Mouse (Mus musculus): ENCODE measurements around the gene Reln. TPM values are rescaled to one million over a fixed set of nuclear protein-coding genes. Genes with fewer than 3 reads are reported as not detected.

Reln gene
- polyA plus RNA-seq, 1 experiment, result 1.1 TPM

GRCm38 (mm10) chr5:22208311-22209021, 136.0 kb downstream of the Reln start:
- Histone ChIP-seq H3K4me1 (ENCODE audit: control insufficient read depth, insufficient read depth, insufficient read length, low read length) (no peaks in the 10 kb centered on the region), H3K4me3 (ENCODE audit: insufficient read depth, low read depth, low read length) (no peak overlapping the region), H3K27ac (replicated peaks; ENCODE audit: low read depth, low read length) (no peak overlapping the region)

- no peaks in the 10 kb centered on the region for H3K4me1 ChIP-seq (ENCODE audit: control insufficient read depth, insufficient read depth, insufficient read length, low read length)
- H3K4me3 ChIP-seq (ENCODE audit: insufficient read depth, low read depth, low read length), result no peak overlapping the region
- H3K27ac ChIP-seq (replicated peaks; ENCODE audit: low read depth, low read length), result no peak overlapping the region
Observed at GRCm38 (mm10) chr5:22197926-22198325, 146.6 kb downstream of the Reln start.

GRCm38 (mm10) chr5:22196891-22197290, 147.6 kb downstream of the Reln start:
- Histone ChIP-seq H3K27ac (replicated peaks; ENCODE audit: low read depth, low read length) (no peak overlapping the region), H3K4me1 (ENCODE audit: control insufficient read depth, insufficient read depth, insufficient read length, low read length) (no peaks in the 10 kb centered on the region), H3K4me3 (ENCODE audit: insufficient read depth, low read depth, low read length) (no peak overlapping the region)

- Histone ChIP-seq H3K4me1 (ENCODE audit: control insufficient read depth, insufficient read depth, insufficient read length, low read length) (no peaks in the 10 kb centered on the region), H3K27ac (replicated peaks; ENCODE audit: low read depth, low read length) (no peak overlapping the region), H3K4me3 (ENCODE audit: insufficient read depth, low read depth, low read length) (no peak overlapping the region)
Observed at GRCm38 (mm10) chr5:22196476-22196875, 148.0 kb downstream of the Reln start.

- Histone ChIP-seq H3K27ac (replicated peaks; ENCODE audit: low read depth, low read length) (no peak overlapping the region), H3K4me3 (ENCODE audit: insufficient read depth, low read depth, low read length) (no peak overlapping the region), H3K4me1 (ENCODE audit: control insufficient read depth, insufficient read depth, insufficient read length, low read length) (no peaks in the 10 kb centered on the region)
Observed at GRCm38 (mm10) chr5:22195352-22195941, 149.1 kb downstream of the Reln start.

- no peak overlapping the region for H3K4me3 ChIP-seq (ENCODE audit: insufficient read depth, low read depth, low read length)
- no peaks in the 10 kb centered on the region for H3K4me1 ChIP-seq (ENCODE audit: control insufficient read depth, insufficient read depth, insufficient read length, low read length)
- H3K27ac ChIP-seq (replicated peaks; ENCODE audit: low read depth, low read length), result no peak overlapping the region
Observed at GRCm38 (mm10) chr5:22191784-22192183, 152.7 kb downstream of the Reln start.

- no peaks in the 10 kb centered on the region for H3K4me1 ChIP-seq (ENCODE audit: control insufficient read depth, insufficient read depth, insufficient read length, low read length)
- H3K27ac ChIP-seq (replicated peaks; ENCODE audit: low read depth, low read length), result no peak overlapping the region
- H3K4me3 ChIP-seq (ENCODE audit: insufficient read depth, low read depth, low read length), result no peak overlapping the region
Observed at GRCm38 (mm10) chr5:22190333-22190732, 154.2 kb downstream of the Reln start.

- Histone ChIP-seq H3K4me1 (ENCODE audit: control insufficient read depth, insufficient read depth, insufficient read length, low read length) (no peaks in the 10 kb centered on the region), H3K4me3 (ENCODE audit: insufficient read depth, low read depth, low read length) (no peak overlapping the region), H3K27ac (replicated peaks; ENCODE audit: low read depth, low read length) (no peak overlapping the region)
Observed at GRCm38 (mm10) chr5:22187599-22187998, 156.9 kb downstream of the Reln start.

GRCm38 (mm10) chr5:22176480-22176879, 168.0 kb downstream of the Reln start:
- no peak overlapping the region for H3K27ac ChIP-seq (replicated peaks; ENCODE audit: low read depth, low read length)
- no peaks in the 10 kb centered on the region for H3K4me1 ChIP-seq (ENCODE audit: control insufficient read depth, insufficient read depth, insufficient read length, low read length)
- no peak overlapping the region for H3K4me3 ChIP-seq (ENCODE audit: insufficient read depth, low read depth, low read length)

GRCm38 (mm10) chr5:22171336-22171735, 173.2 kb downstream of the Reln start:
- H3K4me1 ChIP-seq (ENCODE audit: control insufficient read depth, insufficient read depth, insufficient read length, low read length), result no peaks in the 10 kb centered on the region
- H3K4me3 ChIP-seq (ENCODE audit: insufficient read depth, low read depth, low read length), result no peak overlapping the region
- H3K27ac ChIP-seq (replicated peaks; ENCODE audit: low read depth, low read length), result no peak overlapping the region

- Histone ChIP-seq H3K4me1 (ENCODE audit: control insufficient read depth, insufficient read depth, insufficient read length, low read length) (no peaks in the 10 kb centered on the region), H3K27ac (replicated peaks; ENCODE audit: low read depth, low read length) (no peak overlapping the region), H3K4me3 (ENCODE audit: insufficient read depth, low read depth, low read length) (no peak overlapping the region)
Observed at GRCm38 (mm10) chr5:22164060-22164934, 180.2 kb downstream of the Reln start.

- Histone ChIP-seq H3K4me1 (ENCODE audit: control insufficient read depth, insufficient read depth, insufficient read length, low read length) (no peaks in the 10 kb centered on the region), H3K27ac (replicated peaks; ENCODE audit: low read depth, low read length) (no peak overlapping the region), H3K4me3 (ENCODE audit: insufficient read depth, low read depth, low read length) (no peak overlapping the region)
Observed at GRCm38 (mm10) chr5:22160935-22161334, 183.6 kb downstream of the Reln start.

- no peaks in the 10 kb centered on the region for H3K4me1 ChIP-seq (ENCODE audit: control insufficient read depth, insufficient read depth, insufficient read length, low read length)
- H3K4me3 ChIP-seq (ENCODE audit: insufficient read depth, low read depth, low read length), result no peak overlapping the region
- H3K27ac ChIP-seq (replicated peaks; ENCODE audit: low read depth, low read length), result no peak overlapping the region
Observed at GRCm38 (mm10) chr5:22158754-22159153, 185.7 kb downstream of the Reln start.

GRCm38 (mm10) chr5:22153601-22154000, 190.9 kb downstream of the Reln start:
- H3K27ac ChIP-seq (replicated peaks; ENCODE audit: low read depth, low read length), result no peak overlapping the region
- no peaks in the 10 kb centered on the region for H3K4me1 ChIP-seq (ENCODE audit: control insufficient read depth, insufficient read depth, insufficient read length, low read length)
- H3K4me3 ChIP-seq (ENCODE audit: insufficient read depth, low read depth, low read length), result no peak overlapping the region

- no peak overlapping the region for H3K4me3 ChIP-seq (ENCODE audit: insufficient read depth, low read depth, low read length)
- H3K4me1 ChIP-seq (ENCODE audit: control insufficient read depth, insufficient read depth, insufficient read length, low read length), result no peaks in the 10 kb centered on the region
- no peak overlapping the region for H3K27ac ChIP-seq (replicated peaks; ENCODE audit: low read depth, low read length)
Observed at GRCm38 (mm10) chr5:22141821-22142220, 202.7 kb downstream of the Reln start.
